8 mouse cellular contexts compared by ENCODE assay signal in the genomic region with DNA sequence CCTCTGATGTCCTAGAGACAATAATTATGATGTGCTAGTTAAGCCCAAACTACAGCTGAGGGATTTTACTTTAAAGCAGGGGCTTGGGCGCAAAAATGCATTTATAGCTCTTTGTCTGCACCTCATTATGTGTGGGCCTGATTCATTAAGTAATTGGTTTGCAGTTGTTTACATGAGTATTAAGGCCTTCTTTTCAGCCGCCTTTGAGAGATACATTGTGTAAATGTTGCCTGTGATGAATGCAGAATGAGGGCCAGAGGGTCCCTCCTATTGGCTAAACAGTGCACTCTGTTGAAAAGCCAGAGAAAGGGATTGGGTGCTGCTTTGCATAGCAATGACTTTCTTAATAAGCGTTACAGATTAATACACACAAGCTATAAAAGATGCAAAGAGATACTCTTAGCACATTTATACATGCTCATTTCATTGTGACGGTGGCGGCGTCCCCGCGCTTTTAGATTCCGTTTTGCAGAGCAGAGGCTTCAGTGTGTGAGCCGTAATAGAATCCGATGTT. TPM values are rescaled to one million over a fixed set of nuclear protein-coding genes. Genes with fewer than 3 reads are reported as not detected.
A peak's percentile ranks its signal among the peaks of the same experiment; 100 is the strongest.
DNase-seq lines count a peak whose midpoint lies in the region; ATAC-seq lines count a peak whose summit lies in the region.

No protein-coding gene starts in this region.

- no peak for ATAC-seq in heart, embryonic 14.5 days (ENCODE audit: insufficient number of reproducible peaks, insufficient read depth, low FRiP score, low read depth)
- peak; percentile 94 for ATAC-seq in hindbrain, embryonic 14.5 days (ENCODE audit: low FRiP score)
- no peak for ATAC-seq in limb, embryonic 12.5 days (ENCODE audit: insufficient number of reproducible peaks, insufficient read depth, low FRiP score, low TSS enrichment, low read depth)

- H3K27ac ChIP-seq in heart, embryonic 14.5 days (replicated peaks in 1 of 2; ENCODE audit: control insufficient read depth in 1 of 2, insufficient read depth in 1 of 2, low read depth in 2 of 2, low read length in 2 of 2), result no peak overlapping the region
- H3K27ac ChIP-seq in hindbrain, embryonic 14.5 days, result peak overlapping the region; percentile 90
- no peak overlapping the region for H3K27ac ChIP-seq in limb, embryonic 12.5 days

- no peaks in the 10 kb centered on the region for H3K9me3 ChIP-seq in heart, embryonic 14.5 days (ENCODE audit: control insufficient read depth, low read length)
- H3K9me3 ChIP-seq in hindbrain, embryonic 14.5 days (ENCODE audit: control insufficient read depth, low read length), result no peaks in the 10 kb centered on the region
- no peaks in the 10 kb centered on the region for H3K9me3 ChIP-seq in limb, embryonic 12.5 days

- no peaks in the 10 kb centered on the region for H3K36me3 ChIP-seq in heart, embryonic 14.5 days (ENCODE audit: control insufficient read depth, insufficient read depth, low read length)
- H3K36me3 ChIP-seq in hindbrain, embryonic 14.5 days (replicated peaks; ENCODE audit: control insufficient read depth, insufficient read depth), result no peaks in the 10 kb centered on the region
- peaks cover 6% of the 10 kb centered on the region; the same call in 1 of the 2 replicates for H3K36me3 ChIP-seq in limb, embryonic 12.5 days

- intact Hi-C loops in heart, postnatal 14 days (cut with DNase I), result loop anchor here (5.0 to 10.0 kb wide), 3 partner anchors 79 to 346 kb away; no protein-coding TSS in a partner anchor

- WGBS in heart, embryonic 14.5 days, result 36% methylated on average over 11 of the region's 11 CpGs
- WGBS in hindbrain, embryonic 14.5 days, result 2% methylated on average over 11 of the region's 11 CpGs
- WGBS in limb, embryonic 12.5 days, result 16% methylated on average over 11 of the region's 11 CpGs

- H3K27me3 ChIP-seq in heart, embryonic 14.5 days (ENCODE audit: control insufficient read depth, insufficient read depth, low read length), result no peaks in the 10 kb centered on the region
- peaks cover 38% of the 10 kb centered on the region for H3K27me3 ChIP-seq in hindbrain, embryonic 14.5 days (ENCODE audit: control insufficient read depth, insufficient read depth, low read length)
- no peaks in the 10 kb centered on the region for H3K27me3 ChIP-seq in limb, embryonic 12.5 days

- DNase-seq in heart, postnatal 14 days, result no peak
- DNase-seq in embryo, embryonic 11 days, result peak; percentile 69
- peak; percentile 75 for DNase-seq in hindbrain, embryonic 14.5 days (ENCODE audit: low spot score)
- peak; percentile 8 to 22 for DNase-seq in right cerebral cortex, postnatal 36 days (ENCODE audit: low spot score in 2 of 2)
- no peak for DNase-seq in adrenal gland, postnatal 36 days
- no peak for DNase-seq in yolk sac, embryonic 10.5 days (ENCODE audit: low spot score)

- H3K4me3 ChIP-seq in heart, embryonic 14.5 days (ENCODE audit: control insufficient read depth in 1 of 2, insufficient read depth in 1 of 2, low read depth in 1 of 2, low read length in 2 of 2), result peak overlapping the region; percentile 20 to 29; a peak in 3 of 4 replicates
- peak overlapping the region; percentile 31 for H3K4me3 ChIP-seq in hindbrain, embryonic 14.5 days (replicated peaks; ENCODE audit: low read length)
- H3K4me3 ChIP-seq in limb, embryonic 12.5 days (replicated peaks), result peak overlapping the region; percentile 31

- H3K4me2 ChIP-seq in heart, embryonic 14.5 days (ENCODE audit: low read length), result peak overlapping the region; percentile 68
- peak overlapping the region; percentile 82 for H3K4me2 ChIP-seq in hindbrain, embryonic 14.5 days (replicated peaks)
- peak overlapping the region; percentile 63 for H3K4me2 ChIP-seq in limb, embryonic 12.5 days

- H3K9ac ChIP-seq in heart, embryonic 14.5 days (ENCODE audit: low read length), result no peak overlapping the region
- H3K9ac ChIP-seq in hindbrain, embryonic 14.5 days, result peak overlapping the region; percentile 63
- no peak overlapping the region for H3K9ac ChIP-seq in limb, embryonic 12.5 days (replicated peaks)

- H3K4me1 ChIP-seq in heart, embryonic 14.5 days (ENCODE audit: control insufficient read depth in 2 of 2, insufficient read depth in 2 of 2, low read length in 2 of 2), result no peaks in the 10 kb centered on the region
- peaks cover 7% of the 10 kb centered on the region; the same call in 1 of the 2 replicates for H3K4me1 ChIP-seq in hindbrain, embryonic 14.5 days (replicated peaks; ENCODE audit: control insufficient read depth, insufficient read depth, low read length)
- H3K4me1 ChIP-seq in limb, embryonic 12.5 days (replicated peaks), result peaks cover 6% of the 10 kb centered on the region; the same call in 1 of the 2 replicates

RNA-seq across cellular contexts. Expression of gene Xrn2, which starts 54.3 kb away (rescaled TPM):
- polyA plus RNA-seq in heart, embryonic 14.5 days (2014; fragmentation: Nextera tagmentation; extraction: Ambion mirVana), result 58.6 and 59.8 TPM in 2 replicates
- total RNA-seq in heart, postnatal 14 days (2021), result 10 to 100 TPM; 23.6 to 28.0 TPM
- polyA plus RNA-seq in hindbrain, embryonic 14.5 days (2014; fragmentation: Nextera tagmentation; extraction: Ambion mirVana), result 80.9 and 83.2 TPM in 2 replicates
- polyA plus RNA-seq in limb, embryonic 12.5 days (2016; fragmentation: Nextera tagmentation; extraction: Ambion mirVana), result 93.4 and 95.3 TPM in 2 replicates
- 10 to 100 TPM; 44.9 to 62.9 TPM for total RNA-seq in adrenal gland, postnatal 36 days (2021)

Comparison
In these comparisons a context has a peak if more than half of its experiments do, and no peak if none do; other contexts are left out.
1. DNase-seq: peak in embryo, embryonic 11 days (single experiment), hindbrain, embryonic 14.5 days (single experiment) and right cerebral cortex, postnatal 36 days (2 of 2); none in heart, postnatal 14 days (0 of 2), adrenal gland, postnatal 36 days (0 of 2) and yolk sac, embryonic 10.5 days (single experiment).
2. Peak in every context shown above with its lines, with median percentiles within 50 percentile points of each other: H3K4me2 ChIP-seq and H3K4me3 ChIP-seq.